Mouse (Mus musculus): ENCODE results near the gene Zfp84. TPM values are rescaled to one million over a fixed set of nuclear protein-coding genes. Genes with fewer than 3 reads are reported as not detected.

The Zfp84 gene
- polyA plus RNA-seq, 1 experiment from 2014 or later, result 12.6 TPM

DNA sequence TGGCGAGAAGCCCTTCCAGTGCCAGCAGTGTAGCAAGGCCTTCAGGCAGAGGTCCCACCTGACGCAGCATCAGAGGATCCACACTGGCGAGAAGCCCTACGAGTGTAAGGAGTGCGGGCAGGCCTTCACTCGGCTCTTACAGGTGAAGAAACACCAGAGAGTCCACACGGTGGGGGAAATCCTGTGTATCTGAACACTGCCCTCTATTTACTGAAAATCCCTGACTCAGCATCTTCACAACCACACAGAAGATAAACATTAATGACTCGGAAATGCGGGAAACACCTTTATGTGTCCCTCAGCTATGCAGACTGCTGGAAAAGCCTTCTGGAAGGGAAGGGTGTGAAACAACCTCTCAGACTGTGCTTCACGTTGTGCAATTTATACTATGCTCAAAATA is 9.0 kb downstream of the Zfp84 start:
- H3K4me1 ChIP-seq, result no peaks in the 10 kb centered on the region
- peaks cover 12% of the 10 kb centered on the region; the same call in 1 of the 2 replicates for H3K9me3 ChIP-seq
- DNase-seq (ENCODE audit: low spot score), result no peak
- 94% methylated on average over 10 of the region's 10 CpGs for WGBS
- no peak overlapping the region for H3K27ac ChIP-seq (replicated peaks)
- no peaks in the 10 kb centered on the region for H3K27me3 ChIP-seq (replicated peaks; ENCODE audit: low read depth, poor library complexity, severe bottlenecking)
- H3K4me3 ChIP-seq, result no peak overlapping the region
- H3K36me3 ChIP-seq (replicated peaks), result peaks cover 79% of the 10 kb centered on the region

DNA sequence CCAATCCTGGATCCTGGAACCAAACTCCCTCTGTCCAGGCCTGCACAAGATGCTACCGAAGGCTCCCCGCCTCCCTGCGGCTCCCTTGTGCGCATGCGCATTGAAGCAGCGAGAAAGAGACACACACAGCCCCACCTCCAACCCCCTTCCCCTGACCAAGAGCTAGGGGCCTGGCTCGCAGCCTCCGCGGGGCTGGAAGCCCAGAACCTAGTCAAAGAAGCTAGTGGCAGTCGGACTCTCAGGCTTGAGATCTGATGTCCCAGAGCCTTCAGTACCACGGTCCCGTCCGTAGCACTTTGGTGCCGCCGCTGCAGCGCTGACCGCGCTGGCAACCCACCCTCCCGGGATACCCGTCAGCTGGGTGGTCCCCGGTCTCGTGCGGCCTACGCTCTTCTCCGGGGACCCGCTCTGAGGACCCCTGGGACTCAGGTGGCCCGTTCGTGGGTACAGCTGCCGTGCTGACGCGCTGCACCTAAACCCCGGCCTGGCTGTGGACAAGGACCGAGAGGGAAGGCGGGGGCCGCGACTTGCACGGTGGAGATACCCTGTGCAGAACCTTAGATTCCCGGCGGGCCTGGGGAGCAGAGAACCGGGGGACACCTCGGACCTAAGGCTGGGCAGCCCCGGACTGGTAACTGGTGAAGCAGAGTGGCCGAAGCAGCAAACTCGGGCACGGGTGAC is 15.7 kb downstream of the Zfp84 start, which contains the start of gene Zfp30:
Zfp30 (plus strand) TSS at position 128 of the 681 bp plus-strand sequence.
- peaks cover 41% of the 10 kb centered on the region for H3K36me3 ChIP-seq (replicated peaks)
- peak within 1 kb of the TSS; percentile 81 for H3K4me3 ChIP-seq
- peaks cover 22% of the 10 kb centered on the region for H3K4me1 ChIP-seq
- no peaks in the 10 kb centered on the region for H3K27me3 ChIP-seq (replicated peaks; ENCODE audit: low read depth, poor library complexity, severe bottlenecking)
- peak; percentile 94 for DNase-seq (ENCODE audit: low spot score)
- peaks cover 4% of the 10 kb centered on the region; the same call in 1 of the 2 replicates for H3K9me3 ChIP-seq
- WGBS, result under 1% methylated on average over 45 of the region's 45 CpGs
- H3K27ac ChIP-seq (replicated peaks), result peak within 1 kb of the TSS; percentile 85

DNA sequence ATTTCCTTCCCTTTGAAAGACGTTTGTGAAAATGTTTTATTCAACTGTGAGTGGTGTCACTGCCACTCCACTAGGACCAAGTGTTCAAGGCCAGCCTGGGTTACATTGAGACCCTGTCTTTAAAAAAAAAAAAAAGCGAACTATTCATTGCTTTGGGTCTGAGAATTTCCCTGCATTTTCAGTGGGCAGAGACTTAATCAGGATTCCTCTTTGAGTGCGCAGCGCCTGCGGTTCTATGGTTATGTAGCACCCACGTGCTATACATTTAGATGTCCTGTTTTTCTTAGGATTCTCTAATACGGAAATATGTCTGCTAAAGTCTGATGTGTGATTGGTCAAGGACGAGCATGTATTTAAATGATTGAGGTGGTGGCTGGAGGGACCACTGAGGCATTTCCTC is 16.7 kb downstream of the Zfp84 start:
- Histone ChIP-seq H3K27ac (replicated peaks) (no peak overlapping the region), H3K27me3 (replicated peaks; ENCODE audit: low read depth, poor library complexity, severe bottlenecking) (no peaks in the 10 kb centered on the region), H3K4me3 (peak overlapping the region; percentile 81), H3K9me3 (peaks cover 4% of the 10 kb centered on the region; the same call in 1 of the 2 replicates), H3K36me3 (replicated peaks) (peaks cover 41% of the 10 kb centered on the region), H3K4me1 (peaks cover 22% of the 10 kb centered on the region)
- DNase-seq (ENCODE audit: low spot score), result no peak
- WGBS, result 65% methylated on average over 8 of the region's 8 CpGs

DNA sequence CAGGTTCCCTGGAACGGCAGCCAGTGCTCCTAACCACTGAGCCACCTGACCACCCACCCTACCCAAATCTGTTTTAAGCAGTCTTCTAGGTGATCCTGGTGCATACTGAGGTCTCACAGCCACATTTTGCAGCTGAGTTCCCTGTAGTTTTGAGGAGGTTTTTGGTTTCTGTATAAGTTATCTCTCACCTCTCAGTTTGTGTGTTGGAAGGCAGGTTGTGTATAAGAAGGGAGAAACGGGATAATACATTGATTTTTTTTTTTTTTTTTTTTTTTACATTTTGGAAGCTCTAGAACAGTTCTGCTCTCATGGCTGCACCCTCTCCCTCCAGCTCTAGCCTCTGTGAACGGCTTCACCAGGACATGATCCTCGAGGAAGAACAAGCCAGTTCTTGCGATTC is 17.5 kb downstream of the Zfp84 start:
- H3K27me3 ChIP-seq (replicated peaks; ENCODE audit: low read depth, poor library complexity, severe bottlenecking), result no peaks in the 10 kb centered on the region
- peaks cover 22% of the 10 kb centered on the region for H3K4me1 ChIP-seq
- no peak for DNase-seq (ENCODE audit: low spot score)
- WGBS, result 84% methylated on average over 5 of the region's 5 CpGs
- peaks cover 4% of the 10 kb centered on the region; the same call in 1 of the 2 replicates for H3K9me3 ChIP-seq
- peak overlapping the region; percentile 81 for H3K4me3 ChIP-seq
- H3K27ac ChIP-seq (replicated peaks), result no peak overlapping the region
- peaks cover 45% of the 10 kb centered on the region for H3K36me3 ChIP-seq (replicated peaks)

DNA sequence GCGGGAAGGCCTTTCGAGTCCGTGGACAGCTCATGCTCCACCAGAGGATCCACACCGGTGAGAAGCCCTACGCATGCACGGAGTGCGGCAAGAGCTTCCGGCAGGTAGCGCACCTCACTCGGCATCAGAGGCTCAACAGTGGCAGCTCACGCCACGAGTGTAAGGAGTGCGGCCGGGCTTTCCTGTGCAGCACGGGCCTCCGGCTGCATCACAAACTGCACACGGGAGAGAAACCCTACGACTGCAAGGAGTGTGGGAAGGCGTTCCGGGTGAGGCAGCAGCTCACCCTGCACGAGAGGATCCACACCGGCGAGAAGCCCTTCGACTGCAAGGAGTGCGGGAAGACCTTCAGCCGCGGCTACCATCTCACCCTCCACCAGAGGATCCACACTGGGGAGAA is 24.6 kb downstream of the Zfp84 start:
- 33% methylated on average over 27 of the region's 27 CpGs for WGBS
- DNase-seq (ENCODE audit: low spot score), result peak; percentile 19
- H3K4me3 ChIP-seq, result peak overlapping the region; percentile 33
- peaks cover 32% of the 10 kb centered on the region for H3K27me3 ChIP-seq (replicated peaks; ENCODE audit: low read depth, poor library complexity, severe bottlenecking)
- peaks cover 23% of the 10 kb centered on the region for H3K9me3 ChIP-seq
- H3K27ac ChIP-seq (replicated peaks), result no peak overlapping the region
- peaks cover 67% of the 10 kb centered on the region for H3K36me3 ChIP-seq (replicated peaks)
- H3K4me1 ChIP-seq, result no peaks in the 10 kb centered on the region

DNA sequence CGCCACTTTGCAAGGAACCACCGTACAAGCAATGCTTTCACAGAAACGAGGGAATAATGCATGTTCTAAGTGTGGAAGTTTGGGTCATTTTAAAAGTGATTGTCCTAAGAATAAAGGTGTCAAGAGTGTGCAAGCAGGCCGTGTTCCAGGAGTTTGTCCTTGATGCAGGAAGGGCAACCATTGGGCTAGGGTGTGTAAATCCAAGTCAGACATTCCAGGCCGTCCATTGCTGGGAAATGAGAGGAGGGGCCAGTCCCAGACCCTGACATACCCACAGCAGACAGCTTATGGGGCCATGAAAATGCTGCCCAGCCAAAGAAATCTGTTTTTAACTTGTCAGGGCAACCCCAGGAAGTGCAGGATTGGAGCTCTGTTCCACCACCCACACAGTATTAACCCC is 38.7 kb downstream of the Zfp84 start:
- peaks cover 9% of the 10 kb centered on the region for H3K36me3 ChIP-seq (replicated peaks)
- WGBS, result 87% methylated on average over 5 of the region's 5 CpGs

DNA sequence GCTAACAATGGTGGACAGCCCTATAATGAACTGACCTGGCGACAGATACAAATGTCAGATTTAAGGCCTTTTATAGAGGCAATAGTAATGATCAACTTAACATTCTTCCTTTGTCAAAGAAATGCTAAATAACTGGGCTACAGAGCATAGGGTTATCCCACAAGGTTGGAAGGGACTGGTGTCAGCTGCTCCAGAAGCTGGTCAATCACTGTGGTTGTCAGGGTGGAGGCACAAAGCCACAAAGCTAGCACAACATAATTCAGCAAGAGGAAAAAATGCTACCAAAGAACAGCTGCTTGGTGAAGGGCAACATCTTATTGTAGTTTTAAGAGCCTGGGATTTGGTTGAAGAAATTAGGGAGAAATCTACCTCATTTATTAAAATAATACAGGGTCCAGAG is 43.9 kb downstream of the Zfp84 start:
- peaks cover 16% of the 10 kb centered on the region for H3K4me1 ChIP-seq
- WGBS, result 89% methylated on average over 1 of the region's 1 CpGs
- H3K27ac ChIP-seq (replicated peaks), result no peak overlapping the region
- H3K9me3 ChIP-seq, result 0 out of 2 replicates have a peak, but pooled peaks cover 6% of the 10 kb centered on the region
- H3K36me3 ChIP-seq (replicated peaks), result peaks cover 9% of the 10 kb centered on the region
- no peak overlapping the region for H3K4me3 ChIP-seq
- DNase-seq (ENCODE audit: low spot score), result no peak
- H3K27me3 ChIP-seq (replicated peaks; ENCODE audit: low read depth, poor library complexity, severe bottlenecking), result no peaks in the 10 kb centered on the region

More for the DNA sequence above, 38.7 kb downstream of the Zfp84 start:
- Histone ChIP-seq H3K27me3 (replicated peaks; ENCODE audit: low read depth, poor library complexity, severe bottlenecking) (no peaks in the 10 kb centered on the region), H3K4me3 (no peak overlapping the region), H3K4me1 (no peaks in the 10 kb centered on the region), H3K27ac (replicated peaks) (no peak overlapping the region), H3K9me3 (0 out of 2 replicates have a peak, but pooled peaks cover 6% of the 10 kb centered on the region)
- no peak for DNase-seq (ENCODE audit: low spot score)

DNA sequence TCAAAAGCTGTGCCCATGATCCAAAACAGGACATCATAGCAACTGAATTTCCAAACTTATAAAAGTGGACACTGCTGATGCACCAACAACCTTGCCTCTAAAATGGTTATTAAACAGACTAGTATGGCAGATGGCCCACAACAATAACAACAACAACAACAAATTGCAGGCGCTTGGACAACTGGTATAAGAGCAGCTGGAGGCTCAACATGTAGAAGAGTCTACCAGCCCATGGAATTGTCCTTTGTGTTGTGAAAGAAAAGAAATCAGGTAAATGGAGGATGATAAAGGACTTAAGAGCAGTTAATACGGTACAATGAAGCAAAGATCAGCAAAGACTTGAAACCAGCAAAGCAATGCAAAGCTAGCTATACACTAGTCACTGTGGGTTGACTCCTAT is 46.0 kb downstream of the Zfp84 start:
- Histone ChIP-seq H3K4me3 (peak overlapping the region; percentile 80; the same call in 1 of the 2 replicates), H3K4me1 (peaks cover 24% of the 10 kb centered on the region), H3K9me3 (0 out of 2 replicates have a peak, but pooled peaks cover 3% of the 10 kb centered on the region), H3K27me3 (replicated peaks; ENCODE audit: low read depth, poor library complexity, severe bottlenecking) (no peaks in the 10 kb centered on the region), H3K27ac (replicated peaks) (no peak overlapping the region), H3K36me3 (replicated peaks) (peaks cover 15% of the 10 kb centered on the region)
- DNase-seq (ENCODE audit: low spot score), result no peak
- WGBS, result 83% methylated on average over 2 of the region's 2 CpGs

DNA sequence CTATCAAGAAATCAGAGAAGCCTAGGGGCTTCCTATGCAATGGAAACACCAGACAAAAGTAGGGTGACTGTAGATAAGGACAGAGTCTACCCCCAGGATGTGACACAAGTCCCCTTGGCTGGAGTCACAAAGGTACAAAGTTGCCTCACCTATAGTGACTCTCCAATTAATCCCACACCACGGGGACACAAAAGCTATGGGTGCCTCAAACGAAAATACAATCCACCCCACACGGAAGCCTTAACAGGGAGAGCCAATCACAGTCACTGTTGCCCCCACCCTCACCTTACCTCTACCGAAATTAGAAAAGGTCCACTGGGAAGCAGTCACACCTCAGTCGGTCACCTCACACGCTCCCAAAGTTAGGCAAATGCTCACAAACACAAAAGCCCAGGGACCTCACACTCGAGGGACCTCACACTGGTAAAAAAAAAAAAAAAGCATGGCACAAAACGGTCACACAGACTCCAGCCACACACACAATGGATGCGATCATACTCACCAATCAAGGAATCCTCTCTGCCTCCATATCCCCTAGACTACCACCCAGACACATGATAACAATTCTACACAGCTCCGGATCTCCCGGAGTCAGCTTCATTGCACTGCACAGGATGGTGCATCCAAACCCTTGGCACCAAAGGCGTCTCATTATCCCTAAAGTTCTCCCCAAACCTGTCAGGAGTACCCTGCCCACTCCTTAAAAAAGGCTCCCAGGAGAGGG is 46.9 kb downstream of the Zfp84 start:
- Histone ChIP-seq H3K27ac (replicated peaks) (peak overlapping the region; percentile 82), H3K36me3 (replicated peaks) (peaks cover 15% of the 10 kb centered on the region), H3K4me3 (peak overlapping the region; percentile 80), H3K9me3 (0 out of 2 replicates have a peak, but pooled peaks cover 3% of the 10 kb centered on the region), H3K4me1 (peaks cover 26% of the 10 kb centered on the region), H3K27me3 (replicated peaks; ENCODE audit: low read depth, poor library complexity, severe bottlenecking) (no peaks in the 10 kb centered on the region)
- WGBS, result 4% methylated on average over 12 of the region's 12 CpGs
- no peak for DNase-seq (ENCODE audit: low spot score)

DNA sequence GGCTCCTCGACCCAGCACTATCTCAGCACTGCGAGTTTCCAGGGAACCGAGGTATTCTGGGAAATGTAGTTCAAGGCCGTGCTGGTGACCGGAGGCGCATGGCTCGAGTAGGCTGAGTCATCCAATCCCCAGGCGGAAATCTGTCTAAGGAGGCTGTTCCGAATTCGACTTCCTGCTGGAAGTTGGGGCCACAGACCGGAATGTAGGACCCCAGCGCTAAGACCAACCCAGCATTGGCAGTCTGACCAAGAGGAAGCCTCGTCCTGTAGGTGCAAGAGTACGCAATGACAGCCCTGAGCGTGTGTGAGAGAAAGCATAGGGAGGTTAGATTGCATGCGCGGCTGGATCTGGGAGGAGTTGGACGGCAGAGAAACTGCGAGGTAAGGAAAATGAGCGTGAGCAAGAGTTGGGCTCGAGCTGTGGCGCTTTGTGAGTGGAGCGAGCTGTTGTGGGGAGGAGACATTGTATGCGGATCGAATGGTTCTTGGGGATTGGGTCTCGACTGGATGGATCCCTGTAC is 47.6 kb downstream of the Zfp84 start, which contains the start of gene Zfp790:
Zfp790 (plus strand) TSS at position 205 of the 520 bp plus-strand sequence.
- H3K4me3 ChIP-seq, result peak within 1 kb of the TSS; percentile 80
- H3K9me3 ChIP-seq, result 0 out of 2 replicates have a peak, but pooled peaks cover 3% of the 10 kb centered on the region
- peak within 1 kb of the TSS; percentile 82 for H3K27ac ChIP-seq (replicated peaks)
- DNase-seq (ENCODE audit: low spot score), result peak; percentile 91
- H3K4me1 ChIP-seq, result peaks cover 26% of the 10 kb centered on the region
- peaks cover 22% of the 10 kb centered on the region for H3K36me3 ChIP-seq (replicated peaks)
- H3K27me3 ChIP-seq (replicated peaks; ENCODE audit: low read depth, poor library complexity, severe bottlenecking), result no peaks in the 10 kb centered on the region
- WGBS, result under 1% methylated on average over 26 of the region's 26 CpGs

DNA sequence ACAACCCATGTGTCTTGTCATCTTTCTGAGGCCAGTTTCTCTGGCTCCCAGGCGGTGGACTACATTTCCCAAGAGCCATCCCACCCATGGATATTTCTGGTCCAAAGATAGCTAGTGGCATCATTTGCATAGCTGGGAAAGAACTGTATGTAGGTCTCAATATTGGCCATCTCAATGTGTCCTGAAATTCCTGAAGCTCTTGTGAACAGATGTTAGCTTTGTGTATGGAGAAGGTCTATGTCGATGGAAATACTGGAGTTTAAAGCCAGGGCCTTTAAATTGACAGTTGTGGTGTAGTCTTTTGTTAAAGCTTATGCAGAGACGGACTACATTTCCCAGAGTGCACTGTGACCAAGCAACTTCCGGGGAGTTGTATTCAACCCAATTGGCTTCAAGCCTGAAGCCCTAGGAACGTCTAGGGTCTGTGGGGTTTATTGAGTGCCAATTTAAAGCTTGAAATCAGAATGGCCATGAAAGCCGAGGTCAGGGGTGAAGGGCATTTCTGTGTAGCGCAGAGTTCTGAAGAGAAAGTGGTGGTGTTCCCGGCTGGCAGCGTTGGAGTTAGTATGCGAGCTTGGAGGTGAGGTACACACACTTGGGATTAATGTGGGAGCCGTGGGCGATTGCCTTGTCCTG is 50.4 kb downstream of the Zfp84 start:
- peaks cover 40% of the 10 kb centered on the region for H3K36me3 ChIP-seq (replicated peaks)
- H3K4me1 ChIP-seq, result peaks cover 26% of the 10 kb centered on the region
- WGBS, result 3% methylated on average over 12 of the region's 12 CpGs
- no peaks in the 10 kb centered on the region for H3K9me3 ChIP-seq
- H3K4me3 ChIP-seq, result peak overlapping the region; percentile 66
- no peaks in the 10 kb centered on the region for H3K27me3 ChIP-seq (replicated peaks; ENCODE audit: low read depth, poor library complexity, severe bottlenecking)
- H3K27ac ChIP-seq (replicated peaks), result peak overlapping the region; percentile 60
- peak; percentile 65 for DNase-seq (ENCODE audit: low spot score)

DNA sequence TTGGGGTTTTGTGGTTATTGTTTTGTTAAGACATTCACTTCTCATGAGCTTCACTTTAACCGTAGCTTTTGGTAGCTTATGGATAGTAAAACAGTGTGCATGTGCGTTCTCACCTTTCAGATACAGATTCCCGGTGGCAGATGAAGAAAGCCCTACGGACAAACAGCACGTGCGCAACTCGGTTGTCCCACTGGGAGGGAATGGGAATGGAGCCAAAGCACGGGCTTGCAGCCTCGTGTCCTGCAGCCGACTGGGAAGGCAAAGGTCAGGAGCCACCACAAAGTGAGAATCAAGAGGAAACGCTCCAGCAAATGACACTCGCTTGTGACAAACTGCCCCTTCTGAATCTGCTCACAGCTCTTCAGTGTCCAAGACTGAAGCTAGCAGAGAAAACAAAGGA is 59.6 kb downstream of the Zfp84 start:
- no peak for DNase-seq (ENCODE audit: low spot score)
- no peaks in the 10 kb centered on the region for H3K4me1 ChIP-seq
- H3K27ac ChIP-seq (replicated peaks), result no peak overlapping the region
- no peaks in the 10 kb centered on the region for H3K27me3 ChIP-seq (replicated peaks; ENCODE audit: low read depth, poor library complexity, severe bottlenecking)
- WGBS, result 95% methylated on average over 12 of the region's 12 CpGs
- H3K4me3 ChIP-seq, result no peak overlapping the region
- 0 out of 2 replicates have a peak, but pooled peaks cover 3% of the 10 kb centered on the region for H3K9me3 ChIP-seq
- H3K36me3 ChIP-seq (replicated peaks), result peaks cover 95% of the 10 kb centered on the region
